Mouse (Mus musculus): ENCODE data around the gene Aldh1b1. TPM values are rescaled to one million over a fixed set of nuclear protein-coding genes. Genes with fewer than 3 reads are reported as not detected.

Gene Aldh1b1
- total and polyA plus RNA-seq, 2 experiments: 80.3 to 96.4 TPM

GRCm38 (mm10) chr4:45765121-45765564 is 33.7 kb upstream of the Aldh1b1 start:
- no peak for DNase-seq (ENCODE audit: extremely low read depth, low read depth, low spot score)
- TF ChIP-seq POLR2A (IDR thresholded peaks at IDR 0.05; ENCODE audit: extremely low read depth, insufficient read depth, low read length): no peak
- no peak for TF ChIP-seq CTCF (IDR thresholded peaks at IDR 0.05; ENCODE audit: low read depth, low read length)
- WGBS: 3% methylated on average over 16 of the region's 16 CpGs
- Histone ChIP-seq H3K79me2 (ENCODE audit: control insufficient read depth, insufficient read depth, low read length) (no peaks in the 10 kb centered on the region), H3K4me3 (ENCODE audit: insufficient read depth, low read depth, low read length) (no peak overlapping the region), H3K27ac (replicated peaks; ENCODE audit: insufficient read depth, low read depth, low read length) (no peak overlapping the region), H3K4me1 (ENCODE audit: control insufficient read depth, insufficient read depth, low read length) (peaks cover 5% of the 10 kb centered on the region; the same call in 1 of the 2 replicates), H3K27me3 (ENCODE audit: control insufficient read depth, insufficient read depth, low read length) (no peaks in the 10 kb centered on the region; the same call in 1 of the 2 replicates), H3K36me3 (ENCODE audit: control insufficient read depth, insufficient read depth, low read length) (no peaks in the 10 kb centered on the region), H3K9ac (ENCODE audit: low read depth, low read length) (no peak overlapping the region)

DNA sequence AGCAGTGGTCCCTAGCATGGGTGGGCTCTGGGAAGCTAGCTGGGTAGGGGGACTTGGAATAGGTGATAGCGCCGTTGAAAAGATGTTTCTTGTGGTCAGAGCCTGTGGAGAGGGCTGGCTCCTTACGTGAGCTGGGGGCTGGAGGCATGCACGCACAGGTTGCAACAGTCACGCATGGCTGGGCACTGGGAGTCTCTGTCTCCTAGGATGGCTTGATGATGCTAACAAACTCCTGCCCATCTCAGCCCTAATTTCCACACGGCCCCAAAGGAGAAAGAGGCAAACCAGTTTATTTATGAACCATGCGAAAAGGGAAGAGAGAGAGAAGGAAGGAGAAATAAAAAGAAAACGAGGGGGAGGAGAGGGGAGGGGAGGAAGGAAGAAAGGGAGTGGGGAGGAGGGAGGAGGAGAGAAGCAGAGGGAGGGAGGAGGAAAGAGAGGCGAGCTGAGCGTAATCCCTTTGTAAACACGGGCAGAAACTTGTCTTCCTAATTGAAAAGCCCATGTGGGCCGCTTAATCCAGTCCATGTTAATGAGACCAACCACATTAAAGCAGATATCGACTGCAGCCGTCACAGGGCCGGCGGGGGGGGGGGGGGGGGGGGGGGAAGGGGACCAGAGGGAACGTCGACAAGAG is 33.1 kb upstream of the Aldh1b1 start:
- 10% methylated on average over 15 of the region's 18 CpGs for WGBS
- no peaks in the 10 kb centered on the region; the same call in 1 of the 2 replicates for H3K27me3 ChIP-seq (ENCODE audit: control insufficient read depth, insufficient read depth, low read length)
- H3K4me3 ChIP-seq (ENCODE audit: insufficient read depth, low read depth, low read length): no peak overlapping the region
- H3K36me3 ChIP-seq (ENCODE audit: control insufficient read depth, insufficient read depth, low read length): no peaks in the 10 kb centered on the region
- peaks cover 5% of the 10 kb centered on the region; the same call in 1 of the 2 replicates for H3K4me1 ChIP-seq (ENCODE audit: control insufficient read depth, insufficient read depth, low read length)
- H3K79me2 ChIP-seq (ENCODE audit: control insufficient read depth, insufficient read depth, low read length): no peaks in the 10 kb centered on the region
- no peak overlapping the region for H3K27ac ChIP-seq (replicated peaks; ENCODE audit: insufficient read depth, low read depth, low read length)
- TF ChIP-seq CTCF (IDR thresholded peaks at IDR 0.05; ENCODE audit: low read depth, low read length) (no peak), POLR2A (IDR thresholded peaks at IDR 0.05; ENCODE audit: extremely low read depth, insufficient read depth, low read length) (no peak)
- no peak overlapping the region for H3K9ac ChIP-seq (ENCODE audit: low read depth, low read length)
- DNase-seq (ENCODE audit: extremely low read depth, low read depth, low spot score): no peak

DNA sequence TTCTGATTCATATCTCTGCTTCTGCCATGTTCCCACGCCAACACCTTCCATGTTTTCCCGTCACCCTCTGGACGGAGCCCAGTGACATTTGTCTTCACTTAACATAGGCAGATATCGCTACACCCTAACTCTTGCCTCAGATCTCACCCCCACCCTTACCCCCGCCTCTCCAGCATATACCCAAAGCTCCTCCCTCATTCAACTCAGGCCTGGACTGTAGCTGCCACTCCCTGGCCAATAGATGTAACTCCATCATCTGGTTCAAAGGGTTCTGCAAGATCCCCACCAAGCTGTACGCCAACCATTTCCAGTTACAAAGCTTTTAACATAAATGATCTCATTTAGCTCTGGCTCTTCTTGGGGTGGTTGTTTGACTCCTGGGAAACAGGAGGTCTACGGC is 32.0 kb upstream of the Aldh1b1 start:
- peaks cover 5% of the 10 kb centered on the region; the same call in 1 of the 2 replicates for H3K4me1 ChIP-seq (ENCODE audit: control insufficient read depth, insufficient read depth, low read length)
- no peak for TF ChIP-seq POLR2A (IDR thresholded peaks at IDR 0.05; ENCODE audit: extremely low read depth, insufficient read depth, low read length)
- TF ChIP-seq CTCF (IDR thresholded peaks at IDR 0.05; ENCODE audit: low read depth, low read length): no peak
- H3K4me3 ChIP-seq (ENCODE audit: insufficient read depth, low read depth, low read length): no peak overlapping the region
- no peaks in the 10 kb centered on the region for H3K79me2 ChIP-seq (ENCODE audit: control insufficient read depth, insufficient read depth, low read length)
- WGBS: 97% methylated on average over 7 of the region's 7 CpGs
- no peak overlapping the region for H3K27ac ChIP-seq (replicated peaks; ENCODE audit: insufficient read depth, low read depth, low read length)
- H3K9ac ChIP-seq (ENCODE audit: low read depth, low read length): no peak overlapping the region
- no peaks in the 10 kb centered on the region; the same call in 1 of the 2 replicates for H3K27me3 ChIP-seq (ENCODE audit: control insufficient read depth, insufficient read depth, low read length)
- H3K36me3 ChIP-seq (ENCODE audit: control insufficient read depth, insufficient read depth, low read length): no peaks in the 10 kb centered on the region
- DNase-seq (ENCODE audit: extremely low read depth, low read depth, low spot score): no peak

GRCm38 (mm10) chr4:45767891-45768558 is 30.8 kb upstream of the Aldh1b1 start:
- TF ChIP-seq CTCF (IDR thresholded peaks at IDR 0.05; ENCODE audit: low read depth, low read length) (no peak), POLR2A (IDR thresholded peaks at IDR 0.05; ENCODE audit: extremely low read depth, insufficient read depth, low read length) (no peak)
- no peaks in the 10 kb centered on the region for H3K79me2 ChIP-seq (ENCODE audit: control insufficient read depth, insufficient read depth, low read length)
- no peak overlapping the region for H3K27ac ChIP-seq (replicated peaks; ENCODE audit: insufficient read depth, low read depth, low read length)
- H3K9ac ChIP-seq (ENCODE audit: low read depth, low read length): no peak overlapping the region
- WGBS: 53% methylated on average over 11 of the region's 11 CpGs
- H3K27me3 ChIP-seq (ENCODE audit: control insufficient read depth, insufficient read depth, low read length): no peaks in the 10 kb centered on the region; the same call in 1 of the 2 replicates
- no peak overlapping the region for H3K4me3 ChIP-seq (ENCODE audit: insufficient read depth, low read depth, low read length)
- H3K4me1 ChIP-seq (ENCODE audit: control insufficient read depth, insufficient read depth, low read length): peaks cover 5% of the 10 kb centered on the region; the same call in 1 of the 2 replicates
- H3K36me3 ChIP-seq (ENCODE audit: control insufficient read depth, insufficient read depth, low read length): no peaks in the 10 kb centered on the region
- DNase-seq (ENCODE audit: extremely low read depth, low read depth, low spot score): no peak

DNA sequence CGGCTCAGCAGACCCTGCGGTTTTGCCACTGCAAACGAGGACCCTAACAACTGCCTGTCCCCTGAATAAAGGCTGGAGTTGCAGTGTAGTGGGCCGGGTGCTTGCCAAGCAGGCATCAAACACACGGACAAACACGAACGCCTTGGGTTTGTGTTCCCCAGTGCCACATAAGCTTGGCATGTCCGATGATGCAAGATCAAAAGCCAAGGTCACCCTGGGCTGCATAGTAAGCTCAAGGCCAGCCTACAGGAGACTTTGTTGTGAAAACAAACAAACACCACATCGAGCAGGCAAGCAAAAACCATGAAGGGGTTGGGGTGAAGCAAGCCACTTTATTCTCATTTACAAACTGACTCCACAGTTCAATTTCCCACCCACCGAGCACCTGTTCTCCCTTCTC is 29.7 kb upstream of the Aldh1b1 start:
- H3K4me3 ChIP-seq (ENCODE audit: insufficient read depth, low read depth, low read length): no peak overlapping the region
- peak; percentile 61 for DNase-seq (ENCODE audit: extremely low read depth, low read depth, low spot score)
- no peaks in the 10 kb centered on the region for H3K36me3 ChIP-seq (ENCODE audit: control insufficient read depth, insufficient read depth, low read length)
- H3K27me3 ChIP-seq (ENCODE audit: control insufficient read depth, insufficient read depth, low read length): no peaks in the 10 kb centered on the region; the same call in 1 of the 2 replicates
- H3K79me2 ChIP-seq (ENCODE audit: control insufficient read depth, insufficient read depth, low read length): no peaks in the 10 kb centered on the region
- 37% methylated on average over 10 of the region's 10 CpGs for WGBS
- H3K4me1 ChIP-seq (ENCODE audit: control insufficient read depth, insufficient read depth, low read length): peaks cover 5% of the 10 kb centered on the region; the same call in 1 of the 2 replicates
- no peak overlapping the region for H3K27ac ChIP-seq (replicated peaks; ENCODE audit: insufficient read depth, low read depth, low read length)
- TF ChIP-seq POLR2A (IDR thresholded peaks at IDR 0.05; ENCODE audit: extremely low read depth, insufficient read depth, low read length) (no peak), CTCF (IDR thresholded peaks at IDR 0.05; ENCODE audit: low read depth, low read length) (no peak)
- H3K9ac ChIP-seq (ENCODE audit: low read depth, low read length): no peak overlapping the region

Measured in liver, adult 2 months (tissue).